Mouse (Mus musculus) left cerebral cortex, postnatal 36 days (tissue): ENCODE data around the gene Olfr576. TPM values are rescaled to one million over a fixed set of nuclear protein-coding genes. Genes with fewer than 3 reads are reported as not detected.

Source experiments
- total RNA-seq, 2 experiments: library from RNA; stranded (reverse); gene quantifications; 2 replicates each; pipeline ENCODE4 v1.2.3; 2021

The Olfr576 gene
- total RNA-seq, 2 experiments from 2014 or later: not detected

Other genes with a start within 250 kb of the Olfr576 start
- gene Olfr33, start 243.6 kb upstream of the Olfr576 start, total RNA-seq: not detected
- gene Olfr559, start 235.2 kb upstream of the Olfr576 start, total RNA-seq: not detected
- under 1 TPM; 0.27 to 0.54 TPM for gene Olfr560, start 203.3 kb upstream of the Olfr576 start, total RNA-seq
- under 1 TPM; 0.72 to 0.77 TPM for gene Olfr78, start 203.2 kb upstream of the Olfr576 start, total RNA-seq
- not detected for gene Olfr561, start 191.4 kb upstream of the Olfr576 start, total RNA-seq
- gene Olfr564, start 159.2 kb upstream of the Olfr576 start, total RNA-seq: not detected
- gene Olfr566, start 103.9 kb upstream of the Olfr576 start, total RNA-seq: not detected
- gene Olfr568, start 85.5 kb upstream of the Olfr576 start, total RNA-seq: not detected
- gene Olfr569, start 71.8 kb upstream of the Olfr576 start, total RNA-seq: not detected
- gene Olfr570, start 68.1 kb upstream of the Olfr576 start, total RNA-seq: not detected
- not detected for gene Olfr571, start 45.1 kb upstream of the Olfr576 start, total RNA-seq
- not detected for gene Olfr572, start 38.3 kb upstream of the Olfr576 start, total RNA-seq
- not detected for gene Olfr573-ps1, start 20.1 kb upstream of the Olfr576 start, total RNA-seq
- not detected for gene Olfr574, start 14.2 kb upstream of the Olfr576 start, total RNA-seq
- gene Olfr575, start 3.9 kb upstream of the Olfr576 start, total RNA-seq: not detected
- gene Olfr577, start 13.3 kb downstream of the Olfr576 start, total RNA-seq: not detected
- not detected for gene Olfr578, start 26.7 kb downstream of the Olfr576 start, total RNA-seq
- not detected for gene Olfr582, start 75.4 kb downstream of the Olfr576 start, total RNA-seq
- not detected for gene Olfr583, start 88.6 kb downstream of the Olfr576 start, total RNA-seq
- not detected for gene Olfr584, start 119.2 kb downstream of the Olfr576 start, total RNA-seq
- gene Olfr585, start 135.1 kb downstream of the Olfr576 start, total RNA-seq: not detected
- gene Olfr586, start 163.0 kb downstream of the Olfr576 start, total RNA-seq: not detected
- not detected for gene Olfr588-ps1, start 178.2 kb downstream of the Olfr576 start, total RNA-seq
- not detected for gene Olfr589, start 193.7 kb downstream of the Olfr576 start, total RNA-seq
- not detected for gene Olfr591, start 215.7 kb downstream of the Olfr576 start, total RNA-seq
- gene Olfr592, start 222.1 kb downstream of the Olfr576 start, total RNA-seq: not detected
- not detected for gene Olfr593, start 249.2 kb downstream of the Olfr576 start, total RNA-seq